Comparison of ENCODE assay signal across 8 mouse cellular contexts in genomic region chr3:109341631-109342030, GRCm38 (mm10). TPM values are rescaled to one million over a fixed set of nuclear protein-coding genes. Genes with fewer than 3 reads are reported as not detected.
DNase-seq lines count a peak whose midpoint lies in the region; ATAC-seq and TF ChIP-seq lines count a peak whose summit lies in the region.

No protein-coding gene starts in this region.

- no peak for TF ChIP-seq CTCF in liver, postnatal 0 days (IDR thresholded peaks at IDR 0.05; ENCODE audit: low read depth)

- WGBS in intestine, embryonic 14.5 days = 4% methylated on average over 8 of the region's 8 CpGs
- 4% methylated on average over 8 of the region's 8 CpGs for WGBS in liver, postnatal 0 days (ENCODE audit: insufficient replicate concordance)

- H3K4me2 ChIP-seq in intestine, embryonic 14.5 days (ENCODE audit: low read length) = peak overlapping the region; percentile 82
- peak overlapping the region; percentile 86 for H3K4me2 ChIP-seq in liver, postnatal 0 days (ENCODE audit: low read depth, low read length)

- intact Hi-C loops in gastrocnemius, postnatal 36 days (cut with DNase I) = no loop called here

- H3K27me3 ChIP-seq in intestine, embryonic 14.5 days (replicated peaks; ENCODE audit: control insufficient read depth, insufficient read depth, low read length) = 0 out of 2 replicates have a peak, but pooled peaks cover 4% of the 10 kb centered on the region
- peaks cover 18% of the 10 kb centered on the region for H3K27me3 ChIP-seq in liver, postnatal 0 days (ENCODE audit: insufficient read depth, low read length)

- peak; percentile 36 to 74 for DNase-seq in adrenal gland, adult (ENCODE audit: inconsistent age in 2 of 2, low spot score in 1 of 2)
- DNase-seq in adrenal gland, postnatal 4 days (ENCODE audit: low spot score in 2 of 2) = no peak
- DNase-seq in adrenal gland, postnatal 36 days = peak; percentile 19 to 63
- DNase-seq in gastrocnemius, postnatal 36 days = peak; percentile 13 to 19
- peak; percentile 63 for DNase-seq in intestine, embryonic 14.5 days (ENCODE audit: low spot score)
- DNase-seq in liver, postnatal 0 days = peak; percentile 53
- DNase-seq in neural tube, embryonic 10.5 days (ENCODE audit: extremely low spot score, low spot score) = peak; percentile 38
- peak; percentile 75 for DNase-seq in thymus, postnatal 4 days

- no peak for ATAC-seq in intestine, embryonic 14.5 days (replicated peaks; ENCODE audit: low FRiP score, low TSS enrichment, low read depth)
- peak; percentile 25; the same call in 1 of the 2 replicates for ATAC-seq in liver, postnatal 0 days

- TF ChIP-seq EP300 in liver, postnatal 0 days (IDR thresholded peaks at IDR 0.05; ENCODE audit: low read depth) = no peak

- H3K36me3 ChIP-seq in intestine, embryonic 14.5 days (ENCODE audit: control insufficient read depth, insufficient read depth, low read length) = no peaks in the 10 kb centered on the region
- no peaks in the 10 kb centered on the region for H3K36me3 ChIP-seq in liver, postnatal 0 days (replicated peaks; ENCODE audit: insufficient read depth, low read length)

- no peak overlapping the region for H3K27ac ChIP-seq in intestine, embryonic 14.5 days (ENCODE audit: low read depth)
- H3K27ac ChIP-seq in liver, postnatal 0 days (ENCODE audit: low read depth) = peak overlapping the region; percentile 81

- no peak overlapping the region for H3K9ac ChIP-seq in intestine, embryonic 14.5 days (ENCODE audit: low read length)
- peak overlapping the region; percentile 61; the same call in 1 of the 2 replicates for H3K9ac ChIP-seq in liver, postnatal 0 days (replicated peaks)

- H3K9me3 ChIP-seq in intestine, embryonic 14.5 days (ENCODE audit: control insufficient read depth, low read length) = no peaks in the 10 kb centered on the region
- no peaks in the 10 kb centered on the region for H3K9me3 ChIP-seq in liver, postnatal 0 days (ENCODE audit: low read length)

- H3K4me3 ChIP-seq in intestine, embryonic 14.5 days (ENCODE audit: low read depth, low read length) = peak overlapping the region; percentile 63
- peak overlapping the region; percentile 66 for H3K4me3 ChIP-seq in liver, postnatal 0 days (ENCODE audit: low read depth, low read length)

- H3K4me1 ChIP-seq in intestine, embryonic 14.5 days (replicated peaks; ENCODE audit: control insufficient read depth, insufficient read depth, low read length) = no peaks in the 10 kb centered on the region; the same call in 1 of the 2 replicates
- peaks cover 5% of the 10 kb centered on the region; the same call in 1 of the 2 replicates for H3K4me1 ChIP-seq in liver, postnatal 0 days (ENCODE audit: insufficient read depth)

RNA-seq across cellular contexts. Expression of gene Vav3, which starts 1.2 kb away (rescaled TPM):
- 1 to 10 TPM; 5.2 to 7.4 TPM for total RNA-seq in adrenal gland, postnatal 4 days (2021)
- 1 to 10 TPM; 2.2 to 3.3 TPM for total RNA-seq in adrenal gland, postnatal 36 days (2021)
- total RNA-seq in gastrocnemius, postnatal 36 days (2021) = 1 to 10 TPM; 1.3 to 1.6 TPM
- polyA plus RNA-seq in intestine, embryonic 14.5 days (2014; fragmentation: Nextera tagmentation; extraction: Ambion mirVana) = 17.1 and 19.3 TPM in 2 replicates
- polyA plus RNA-seq in liver, postnatal 0 days (2015; fragmentation: Nextera tagmentation; extraction: Ambion mirVana) = 4.0 and 4.4 TPM in 2 replicates

Comparison
In these comparisons a context has a peak if more than half of its experiments do, and no peak if none do; other contexts are left out.
1. DNase-seq: peak in adrenal gland, adult (2 of 2), adrenal gland, postnatal 36 days (2 of 2), gastrocnemius, postnatal 36 days (2 of 2), intestine, embryonic 14.5 days (single experiment), liver, postnatal 0 days (single experiment), neural tube, embryonic 10.5 days (single experiment) and thymus, postnatal 4 days (single experiment); none in adrenal gland, postnatal 4 days (0 of 2).